Mouse (Mus musculus): ENCODE results near the gene Ahnak2. TPM values are rescaled to one million over a fixed set of nuclear protein-coding genes. Genes with fewer than 3 reads are reported as not detected.

The Ahnak2 gene
- total and polyA plus RNA-seq, 3 experiments, result 2.6 to 11.4 TPM; not detected in 1

- no peaks in the 10 kb centered on the region for H3K79me2 ChIP-seq (ENCODE audit: control insufficient read depth, insufficient read depth, low read length, poor library complexity)
- no peak overlapping the region for H3K9ac ChIP-seq (ENCODE audit: control insufficient read depth, low read depth, low read length, poor library complexity, severe bottlenecking)
These were observed 29.1 kb downstream of the Ahnak2 start for GRCm38 (mm10) chr12:112773366-112773765.

GRCm38 (mm10) chr12:112772306-112772705, 30.2 kb downstream of the Ahnak2 start:
- Histone ChIP-seq H3K9me3 (replicated peaks; ENCODE audit: insufficient read depth, low read length) (peaks cover 3% of the 10 kb centered on the region; the same call in 1 of the 2 replicates), H3K79me2 (ENCODE audit: control insufficient read depth, insufficient read depth, low read length, poor library complexity) (no peaks in the 10 kb centered on the region), H3K4me1 (ENCODE audit: control insufficient read depth in 1 of 2, insufficient read depth in 2 of 2, low read length in 2 of 2) (no peaks in the 10 kb centered on the region), H3K27ac (ENCODE audit: control insufficient read depth, low read depth, low read length) (no peak overlapping the region), H3K27me3 (ENCODE audit: control insufficient read depth in 1 of 2, insufficient read depth in 2 of 2, low read length in 2 of 2) (no peaks in the 10 kb centered on the region), H3K4me3 (ENCODE audit: control insufficient read depth in 1 of 2, insufficient read depth in 1 of 2, low read depth in 2 of 2, low read length in 2 of 2) (no peak overlapping the region), H3K36me3 (ENCODE audit: control insufficient read depth in 1 of 2, insufficient read depth in 2 of 2, low read length in 2 of 2) (no peaks in the 10 kb centered on the region), H3K9ac (ENCODE audit: control insufficient read depth, low read depth, low read length, poor library complexity, severe bottlenecking) (no peak overlapping the region)
- TF ChIP-seq ETS1 (IDR thresholded peaks at IDR 0.05; ENCODE audit: low read depth, low read length), result no peak
- no peak for TF ChIP-seq ZC3H11A (IDR thresholded peaks at IDR 0.05; ENCODE audit: low read depth, low read length)
- TF ChIP-seq EP300 (IDR thresholded peaks at IDR 0.05; ENCODE audit: low read depth in 1 of 2, low read length in 2 of 2), result no peak
- TF ChIP-seq CHD2 (IDR thresholded peaks at IDR 0.05; ENCODE audit: low read length), result no peak
- TF ChIP-seq MAX (IDR thresholded peaks at IDR 0.05; ENCODE audit: low read length), result no peak
- TF ChIP-seq NELFE (IDR thresholded peaks at IDR 0.05; ENCODE audit: low read depth, low read length), result no peak
- TF ChIP-seq UBTF (IDR thresholded peaks at IDR 0.05; ENCODE audit: borderline replicate concordance, insufficient read depth, low read depth, low read length), result no peak
- no peak for TF ChIP-seq POLR2A (IDR thresholded peaks at IDR 0.05; ENCODE audit: control insufficient read depth in 1 of 2, insufficient read depth in 1 of 2, low read depth in 1 of 2, low read length in 2 of 2, poor library complexity in 1 of 2)
- no peak for TF ChIP-seq MAZ (IDR thresholded peaks at IDR 0.05; ENCODE audit: low read depth, low read length)
- TF ChIP-seq USF2 (IDR thresholded peaks at IDR 0.05; ENCODE audit: borderline replicate concordance in 1 of 2, insufficient read depth in 1 of 2, low read depth in 1 of 2, low read length in 2 of 2), result no peak
- no peak for TF ChIP-seq CHD1 (IDR thresholded peaks at IDR 0.05; ENCODE audit: low read depth, low read length)
- TF ChIP-seq MXI1 (IDR thresholded peaks at IDR 0.05; ENCODE audit: low read depth, low read length), result no peak
- TF ChIP-seq E2F4 (IDR thresholded peaks at IDR 0.05; ENCODE audit: borderline replicate concordance, low read depth, low read length), result no peak
- DNase-seq (ENCODE audit: low read depth, low spot score), result no peak

More at GRCm38 (mm10) chr12:112773366-112773765, 29.1 kb downstream of the Ahnak2 start:
- TF ChIP-seq TCF12 (IDR thresholded peaks at IDR 0.05; ENCODE audit: low read depth, low read length) (no peak), TBP (IDR thresholded peaks at IDR 0.05; ENCODE audit: low read depth, low read length) (no peak), GABPA (IDR thresholded peaks at IDR 0.05; ENCODE audit: low read depth, low read length) (no peak), ETS1 (IDR thresholded peaks at IDR 0.05; ENCODE audit: low read depth, low read length) (no peak), KAT2A (conservative IDR thresholded peaks at IDR 0.05; ENCODE audit: low read depth, low read length) (no peak), SIN3A (IDR thresholded peaks at IDR 0.05; ENCODE audit: low read length) (no peak), MXI1 (IDR thresholded peaks at IDR 0.05; ENCODE audit: low read depth, low read length) (no peak), MYB (IDR thresholded peaks at IDR 0.05; ENCODE audit: low read depth, low read length) (no peak), MAZ (IDR thresholded peaks at IDR 0.05; ENCODE audit: low read depth, low read length) (no peak), MYC (IDR thresholded peaks at IDR 0.05; ENCODE audit: low read depth, low read length) (no peak), ELF1 (IDR thresholded peaks at IDR 0.05; ENCODE audit: low read depth, low read length) (no peak), BHLHE40 (IDR thresholded peaks at IDR 0.05; ENCODE audit: borderline replicate concordance, low read depth, low read length) (no peak)
- H3K4me3 ChIP-seq (ENCODE audit: control insufficient read depth in 1 of 2, insufficient read depth in 1 of 2, low read depth in 2 of 2, low read length in 2 of 2), result no peak overlapping the region
- H3K36me3 ChIP-seq (ENCODE audit: control insufficient read depth in 1 of 2, insufficient read depth in 2 of 2, low read length in 2 of 2), result no peaks in the 10 kb centered on the region
- no peak for DNase-seq (ENCODE audit: low read depth, low spot score)
- peaks cover 3% of the 10 kb centered on the region; the same call in 1 of the 2 replicates for H3K9me3 ChIP-seq (replicated peaks; ENCODE audit: insufficient read depth, low read length)
- H3K4me1 ChIP-seq (ENCODE audit: control insufficient read depth in 1 of 2, insufficient read depth in 2 of 2, low read length in 2 of 2), result no peaks in the 10 kb centered on the region
- H3K27ac ChIP-seq (ENCODE audit: control insufficient read depth, low read depth, low read length), result no peak overlapping the region
- H3K27me3 ChIP-seq (ENCODE audit: control insufficient read depth in 1 of 2, insufficient read depth in 2 of 2, low read length in 2 of 2), result no peaks in the 10 kb centered on the region

Data from MEL (cell line).